Mouse (Mus musculus): ENCODE measurements at regions not wholly inside any gene's neighbourhood (a gene's known extent, or its start where the extent isn't known, plus 50 kb on each side); places are given as distances from the start of the nearest gene placed in this dataset.

GRCm38 (mm10) chr13:75390177-75390576 lies 300.6 kb downstream of the Pcsk1 start:
- no peak for TF ChIP-seq ZC3H11A (IDR thresholded peaks at IDR 0.05; ENCODE audit: borderline replicate concordance, low read depth, low read length)
- no peak for TF ChIP-seq HCFC1 (IDR thresholded peaks at IDR 0.05; ENCODE audit: borderline replicate concordance, insufficient read depth, low read length)
- no peak for TF ChIP-seq CHD2 (IDR thresholded peaks at IDR 0.05; ENCODE audit: low read depth, low read length)
- no peak for TF ChIP-seq ZNF384 (IDR thresholded peaks at IDR 0.05; ENCODE audit: low read depth, low read length)
- no peak for TF ChIP-seq MAFK (IDR thresholded peaks at IDR 0.05; ENCODE audit: insufficient read depth, low read depth, low read length)
